Mouse (Mus musculus): ENCODE measurements around the gene Dolpp1.

Dolpp1 gene

GRCm38 (mm10) chr2:30379307-30379706 lies 12.7 kb upstream of the Dolpp1 start:
- no peak for DNase-seq

- no peak for DNase-seq
Observed at GRCm38 (mm10) chr2:30380564-30381376, 11.3 kb upstream of the Dolpp1 start.

- DNase-seq = no peak
Observed at GRCm38 (mm10) chr2:30381377-30381725, 10.7 kb upstream of the Dolpp1 start.

GRCm38 (mm10) chr2:30384814-30385213 lies 7.2 kb upstream of the Dolpp1 start:
- DNase-seq = no peak

GRCm38 (mm10) chr2:30385591-30385990 lies 6.5 kb upstream of the Dolpp1 start:
- DNase-seq = no peak

GRCm38 (mm10) chr2:30386913-30387312 lies 5.1 kb upstream of the Dolpp1 start:
- no peak for DNase-seq

GRCm38 (mm10) chr2:30389000-30389399 lies 3.1 kb upstream of the Dolpp1 start:
- no peak for DNase-seq

GRCm38 (mm10) chr2:30392577-30393369 lies 719 bp downstream of the Dolpp1 start:
- peak; percentile 72 for DNase-seq

- DNase-seq = no peak
Observed at GRCm38 (mm10) chr2:30393370-30393656, 1.3 kb downstream of the Dolpp1 start.

- DNase-seq = no peak
Observed at GRCm38 (mm10) chr2:30395757-30396156, 3.7 kb downstream of the Dolpp1 start.

- no peak for DNase-seq
Observed at GRCm38 (mm10) chr2:30396246-30396645, 4.2 kb downstream of the Dolpp1 start.

GRCm38 (mm10) chr2:30397986-30398512 lies 6.0 kb downstream of the Dolpp1 start:
- peak; percentile 42 for DNase-seq

- peak; percentile 92 for DNase-seq
Observed at GRCm38 (mm10) chr2:30399191-30400171, 7.4 kb downstream of the Dolpp1 start.

- DNase-seq = peak; percentile 62
Observed at GRCm38 (mm10) chr2:30401581-30401980, 9.5 kb downstream of the Dolpp1 start.

- DNase-seq = peak; percentile 73
Observed at GRCm38 (mm10) chr2:30402351-30402826, 10.3 kb downstream of the Dolpp1 start.

- DNase-seq = no peak
Observed at GRCm38 (mm10) chr2:30402843-30403242, 10.8 kb downstream of the Dolpp1 start.

GRCm38 (mm10) chr2:30403870-30404269 lies 11.8 kb downstream of the Dolpp1 start:
- no peak for DNase-seq

- no peak for DNase-seq
Observed at GRCm38 (mm10) chr2:30407221-30407620, 15.2 kb downstream of the Dolpp1 start.

GRCm38 (mm10) chr2:30407778-30408177 lies 15.7 kb downstream of the Dolpp1 start:
- peak; percentile 31 for DNase-seq

- DNase-seq = peak; percentile 41
Observed at GRCm38 (mm10) chr2:30408452-30409100, 16.5 kb downstream of the Dolpp1 start.

- peak; percentile 19 for DNase-seq
Observed at GRCm38 (mm10) chr2:30409454-30410176, 17.6 kb downstream of the Dolpp1 start.

Measured in cerebellum, adult 11-12 months (tissue).